Mouse (Mus musculus): ENCODE data around the gene Tex14. TPM values are rescaled to one million over a fixed set of nuclear protein-coding genes. Genes with fewer than 3 reads are reported as not detected.

Tex14 gene
- total and polyA plus RNA-seq, 3 experiments: 0.42 TPM; not detected in 1

- H3K27ac ChIP-seq (ENCODE audit: control insufficient read depth, low read depth, low read length): no peak overlapping the region
- H3K36me3 ChIP-seq (ENCODE audit: control insufficient read depth in 1 of 2, insufficient read depth in 2 of 2, low read length in 2 of 2): peaks cover 0 to 16% of the 10 kb centered on the region in 2 experiments; a peak in 2 of 4 replicates
- no peak overlapping the region for H3K4me3 ChIP-seq (ENCODE audit: control insufficient read depth in 1 of 2, insufficient read depth in 1 of 2, low read depth in 2 of 2, low read length in 2 of 2)
- no peak overlapping the region for H3K9ac ChIP-seq (ENCODE audit: control insufficient read depth, low read depth, low read length, poor library complexity, severe bottlenecking)
- H3K27me3 ChIP-seq (ENCODE audit: control insufficient read depth in 1 of 2, insufficient read depth in 2 of 2, low read length in 2 of 2): peaks cover 0 to 2% of the 10 kb centered on the region in 2 experiments; a peak in 1 of 4 replicates
- no peak for TF ChIP-seq ZMIZ1 (IDR thresholded peaks at IDR 0.05; ENCODE audit: low read depth, low read length)
- TF ChIP-seq MEF2A (IDR thresholded peaks at IDR 0.05; ENCODE audit: extremely low read depth, insufficient replicate concordance, low read depth, low read length, poor library complexity, severe bottlenecking): no peak
- TF ChIP-seq ZKSCAN1 (IDR thresholded peaks at IDR 0.05; ENCODE audit: low read depth, low read length): no peak
- no peak for TF ChIP-seq CHD2 (IDR thresholded peaks at IDR 0.05; ENCODE audit: low read length)
- no peak for TF ChIP-seq POLR2AphosphoS2 (IDR thresholded peaks at IDR 0.05; ENCODE audit: low read length)
- peaks cover 0 to 11% of the 10 kb centered on the region in 2 experiments; a peak in 2 of 4 replicates for H3K4me1 ChIP-seq (ENCODE audit: control insufficient read depth in 1 of 2, insufficient read depth in 2 of 2, low read length in 2 of 2)
- no peak for DNase-seq (ENCODE audit: low read depth, low spot score)
- H3K9me3 ChIP-seq (replicated peaks; ENCODE audit: insufficient read depth, low read length): no peaks in the 10 kb centered on the region
- no peaks in the 10 kb centered on the region for H3K79me2 ChIP-seq (ENCODE audit: control insufficient read depth, insufficient read depth, low read length, poor library complexity)
These were observed 16.0 kb downstream of the Tex14 start for GRCm38 (mm10) chr11:87420861-87421260.

GRCm38 (mm10) chr11:87421760-87422201, 16.9 kb downstream of the Tex14 start:
- Histone ChIP-seq H3K79me2 (ENCODE audit: control insufficient read depth, insufficient read depth, low read length, poor library complexity) (no peaks in the 10 kb centered on the region), H3K27ac (ENCODE audit: control insufficient read depth, low read depth, low read length) (peak overlapping the region; percentile 69; the same call in 1 of the 2 replicates), H3K27me3 (ENCODE audit: control insufficient read depth in 1 of 2, insufficient read depth in 2 of 2, low read length in 2 of 2) (peaks cover 0 to 2% of the 10 kb centered on the region in 2 experiments; a peak in 1 of 4 replicates), H3K9ac (ENCODE audit: control insufficient read depth, low read depth, low read length, poor library complexity, severe bottlenecking) (peak overlapping the region; percentile 75), H3K36me3 (ENCODE audit: control insufficient read depth in 1 of 2, insufficient read depth in 2 of 2, low read length in 2 of 2) (peaks cover 0 to 19% of the 10 kb centered on the region in 2 experiments; a peak in 2 of 4 replicates), H3K4me3 (ENCODE audit: control insufficient read depth in 1 of 2, insufficient read depth in 1 of 2, low read depth in 2 of 2, low read length in 2 of 2) (peak overlapping the region; percentile 29 to 45), H3K9me3 (replicated peaks; ENCODE audit: insufficient read depth, low read length) (no peaks in the 10 kb centered on the region), H3K4me1 (ENCODE audit: control insufficient read depth in 1 of 2, insufficient read depth in 2 of 2, low read length in 2 of 2) (peaks cover 0 to 11% of the 10 kb centered on the region in 2 experiments; a peak in 2 of 4 replicates)
- TF ChIP-seq POLR2A (IDR thresholded peaks at IDR 0.05; ENCODE audit: control insufficient read depth in 1 of 2, insufficient read depth in 1 of 2, low read depth in 1 of 2, low read length in 2 of 2, poor library complexity in 1 of 2): no peak
- no peak for TF ChIP-seq ZNF384 (IDR thresholded peaks at IDR 0.05; ENCODE audit: low read depth, low read length)
- peak; percentile 73 for DNase-seq (ENCODE audit: low read depth, low spot score)

- Histone ChIP-seq H3K9me3 (replicated peaks; ENCODE audit: insufficient read depth, low read length) (no peaks in the 10 kb centered on the region), H3K27ac (ENCODE audit: control insufficient read depth, low read depth, low read length) (peak overlapping the region; percentile 69), H3K36me3 (ENCODE audit: control insufficient read depth in 1 of 2, insufficient read depth in 2 of 2, low read length in 2 of 2) (peaks cover 0 to 19% of the 10 kb centered on the region in 2 experiments; a peak in 2 of 4 replicates), H3K9ac (ENCODE audit: control insufficient read depth, low read depth, low read length, poor library complexity, severe bottlenecking) (peak overlapping the region; percentile 75), H3K4me3 (ENCODE audit: control insufficient read depth in 1 of 2, insufficient read depth in 1 of 2, low read depth in 2 of 2, low read length in 2 of 2) (peak overlapping the region; percentile 29 to 45), H3K4me1 (ENCODE audit: control insufficient read depth in 1 of 2, insufficient read depth in 2 of 2, low read length in 2 of 2) (peaks cover 0 to 11% of the 10 kb centered on the region in 2 experiments; a peak in 2 of 4 replicates), H3K27me3 (ENCODE audit: control insufficient read depth in 1 of 2, insufficient read depth in 2 of 2, low read length in 2 of 2) (no peaks in the 10 kb centered on the region), H3K79me2 (ENCODE audit: control insufficient read depth, insufficient read depth, low read length, poor library complexity) (no peaks in the 10 kb centered on the region)
- TF ChIP-seq MXI1 (IDR thresholded peaks at IDR 0.05; ENCODE audit: low read depth, low read length) (no peak), CHD1 (IDR thresholded peaks at IDR 0.05; ENCODE audit: low read depth, low read length) (no peak), E2F4 (IDR thresholded peaks at IDR 0.05; ENCODE audit: borderline replicate concordance, low read depth, low read length) (no peak), CTCF (IDR thresholded peaks at IDR 0.05 in 2 of 3, conservative IDR thresholded peaks at IDR 0.05 in 1 of 3; ENCODE audit: control insufficient read depth in 1 of 3, insufficient read depth in 1 of 3, low read depth in 2 of 3, low read length in 3 of 3, poor library complexity in 1 of 3, severe bottlenecking in 1 of 3) (no peak), MYC (IDR thresholded peaks at IDR 0.05; ENCODE audit: low read depth, low read length) (no peak), ELF1 (IDR thresholded peaks at IDR 0.05; ENCODE audit: low read depth, low read length) (no peak), POLR2A (IDR thresholded peaks at IDR 0.05; ENCODE audit: control insufficient read depth in 1 of 2, insufficient read depth in 1 of 2, low read depth in 1 of 2, low read length in 2 of 2, poor library complexity in 1 of 2) (peak; percentile 100), TAL1 (IDR thresholded peaks at IDR 0.05; ENCODE audit: low read length) (no peak), POLR2AphosphoS5 (IDR thresholded peaks at IDR 0.05; ENCODE audit: borderline replicate concordance, low read depth, low read length) (peak; percentile 100), NRF1 (IDR thresholded peaks at IDR 0.05; ENCODE audit: insufficient read depth, low read depth, low read length, poor library complexity, severe bottlenecking) (no peak), SMC3 (IDR thresholded peaks at IDR 0.05; ENCODE audit: low read depth, low read length) (no peak), TBP (IDR thresholded peaks at IDR 0.05; ENCODE audit: low read depth, low read length) (peak; percentile 99), MEF2A (IDR thresholded peaks at IDR 0.05; ENCODE audit: extremely low read depth, insufficient replicate concordance, low read depth, low read length, poor library complexity, severe bottlenecking) (no peak)
- DNase-seq (ENCODE audit: low read depth, low spot score): peak; percentile 99
These were observed 17.9 kb downstream of the Tex14 start for GRCm38 (mm10) chr11:87422511-87423340.
